Mouse (Mus musculus) adrenal gland, adult (tissue): ENCODE results near the gene Rbks.

Source experiments
- DNase-seq, 2 experiments: peaks; one replicate each; pipeline ENCODE4 v3.0.0; 2022 to 2023; ENCODE audit warnings: low spot score in 1 of 2; ENCODE audit not compliant: inconsistent age in 2 of 2

Gene Rbks

DNA sequence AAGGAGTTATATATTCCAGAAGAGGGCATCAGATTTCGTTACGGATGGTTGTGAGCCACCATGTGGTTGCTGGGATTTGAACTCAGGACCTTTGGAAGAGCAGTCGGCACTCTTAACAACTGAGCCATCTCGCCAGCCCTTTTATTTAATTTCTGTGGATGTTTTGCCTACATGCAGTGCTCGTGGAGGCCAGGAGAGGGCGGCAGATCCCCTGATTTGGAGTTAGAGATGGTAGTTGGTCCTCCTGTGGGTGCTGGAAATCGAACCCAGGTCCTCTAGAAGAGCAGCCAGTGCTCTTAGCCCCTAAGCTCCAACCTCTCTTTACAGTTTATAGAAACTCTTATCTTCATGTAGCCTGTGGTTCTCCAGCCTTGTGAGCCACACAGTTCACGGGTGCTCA, 108.8 kb downstream of the Rbks start:
- DNase-seq, result peak in 1 of 2 experiments; percentile 25

DNA sequence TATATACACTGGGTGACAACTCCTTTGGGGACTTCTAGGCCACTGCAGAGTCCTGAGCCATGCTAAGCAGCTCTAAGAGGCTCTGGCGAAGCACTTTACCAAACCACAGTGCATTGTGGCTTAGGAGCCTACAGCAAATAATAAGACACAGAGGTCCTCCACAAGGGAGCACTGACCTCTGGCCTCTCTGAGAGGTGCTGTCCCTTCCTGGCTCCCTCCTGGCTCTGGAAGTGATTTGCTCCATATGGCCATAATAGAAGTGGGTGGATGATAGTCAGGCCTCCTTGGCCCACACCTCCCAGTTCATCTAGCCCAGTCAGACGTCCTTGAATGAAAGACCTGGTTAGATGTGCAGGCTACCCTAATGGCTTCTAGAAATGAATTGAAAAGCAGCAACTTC, 109.4 kb downstream of the Rbks start:
- DNase-seq, result no peak

DNA sequence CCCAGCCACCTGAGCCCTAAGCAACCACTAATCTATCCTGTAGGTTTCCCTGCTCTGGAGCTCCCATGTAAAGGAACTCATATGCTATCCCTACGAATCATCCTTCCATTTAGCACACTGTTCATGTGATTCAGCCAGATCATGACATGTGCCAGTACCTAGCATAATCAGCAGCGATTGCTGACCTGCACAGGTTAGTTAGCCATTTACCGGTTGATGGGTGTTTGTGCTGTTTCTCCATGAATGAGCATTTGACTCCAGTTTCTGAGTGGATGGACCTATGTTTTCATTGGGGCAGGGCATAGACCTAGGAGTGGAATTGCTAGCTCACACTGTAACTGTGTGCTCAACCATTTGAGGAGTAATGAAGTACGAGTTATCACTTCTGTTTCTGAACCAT, 111.9 kb downstream of the Rbks start:
- no peak for DNase-seq

DNA sequence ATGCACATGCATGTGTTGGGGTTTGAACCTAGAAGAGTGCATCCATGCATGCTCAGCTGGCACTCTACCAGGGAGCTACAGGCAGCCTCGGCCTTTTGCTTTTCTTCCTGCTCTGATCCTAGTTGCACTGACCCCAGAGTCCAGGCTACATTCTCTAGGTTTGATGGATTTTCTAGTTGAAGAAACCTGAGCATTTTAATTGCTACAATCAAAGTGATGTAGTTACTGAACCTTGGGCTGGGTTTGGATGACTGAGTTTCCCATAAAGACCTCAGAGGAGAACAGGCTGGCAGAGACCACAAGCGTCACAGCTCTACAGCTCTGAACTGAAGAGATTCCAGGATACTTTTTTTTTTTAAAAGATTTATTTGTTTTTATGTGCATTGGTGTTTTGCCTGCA, 114.2 kb downstream of the Rbks start:
- no peak for DNase-seq

DNA sequence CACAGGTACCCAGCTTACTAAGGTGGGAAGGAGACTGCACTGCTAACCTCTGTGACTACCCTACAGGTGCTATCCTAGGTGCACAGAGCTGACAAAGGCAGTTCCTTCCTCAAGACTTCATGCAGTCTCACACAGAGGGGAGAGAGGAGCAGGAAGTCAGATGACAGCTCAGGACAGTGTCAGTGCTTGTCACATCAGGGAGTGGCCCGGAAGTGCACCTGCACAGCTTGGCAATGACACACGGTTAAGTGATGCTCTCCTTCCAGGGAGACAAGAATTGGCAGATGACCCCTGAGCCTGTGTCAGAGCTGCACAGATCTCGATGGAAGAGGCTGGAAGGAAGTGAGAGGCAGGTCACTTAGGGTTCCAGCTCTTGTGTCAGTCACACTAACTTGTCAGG, 115.5 kb downstream of the Rbks start:
- DNase-seq, result no peak

DNA sequence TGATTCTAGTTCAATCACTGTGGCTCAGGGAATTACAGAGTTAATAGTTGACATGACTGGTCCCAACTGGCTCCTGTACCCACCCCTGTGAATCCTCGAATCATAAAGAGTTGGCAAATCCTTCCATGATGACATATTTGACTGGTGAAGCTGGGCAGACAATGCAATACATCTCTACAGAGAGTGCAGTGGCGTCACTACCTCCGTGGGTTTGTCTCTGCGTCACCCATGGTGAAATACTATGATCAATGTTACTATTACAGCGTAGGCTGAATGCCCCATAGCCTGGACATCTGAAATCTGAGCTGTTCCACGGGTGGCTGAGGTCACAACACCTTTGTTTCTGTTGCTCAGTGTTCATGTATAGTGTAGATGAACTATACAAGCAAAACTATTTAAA, 116.2 kb downstream of the Rbks start:
- no peak for DNase-seq

DNA sequence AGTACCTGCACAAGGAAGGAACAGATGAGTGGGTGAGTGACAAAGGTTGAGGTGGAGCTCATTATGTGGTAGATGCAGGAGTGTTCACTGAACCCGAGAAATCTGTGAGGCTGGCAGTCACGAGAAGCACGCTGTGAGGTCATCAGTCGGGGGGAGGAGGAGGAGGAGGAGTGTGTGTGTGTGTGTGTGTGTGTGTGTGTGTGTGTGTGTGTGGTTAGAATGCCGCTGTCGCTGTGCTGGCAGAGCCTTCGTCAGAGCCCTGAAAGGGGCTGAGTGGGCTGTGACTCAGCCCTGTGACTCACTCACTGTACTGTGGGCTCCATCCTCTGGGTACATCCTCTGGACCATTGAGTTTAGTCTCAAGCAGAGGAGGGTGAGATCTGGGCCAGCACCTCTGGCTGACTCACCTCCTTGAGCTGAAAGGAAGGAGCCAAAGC, 120.9 kb downstream of the Rbks start:
- DNase-seq, result peak; percentile 90 to 91
